Mouse (Mus musculus): Measurements from ENCODE around the gene Ezr. TPM values are rescaled to one million over a fixed set of nuclear protein-coding genes. Genes with fewer than 3 reads are reported as not detected.
"Not testable (repeated sequence)": the region's sequence is repeated elsewhere in the genome, so short reads cannot be mapped to it uniquely, and the experiment has no call there.

Ezr gene
- polyA plus RNA-seq, 1 experiment, result 148 TPM

DNA sequence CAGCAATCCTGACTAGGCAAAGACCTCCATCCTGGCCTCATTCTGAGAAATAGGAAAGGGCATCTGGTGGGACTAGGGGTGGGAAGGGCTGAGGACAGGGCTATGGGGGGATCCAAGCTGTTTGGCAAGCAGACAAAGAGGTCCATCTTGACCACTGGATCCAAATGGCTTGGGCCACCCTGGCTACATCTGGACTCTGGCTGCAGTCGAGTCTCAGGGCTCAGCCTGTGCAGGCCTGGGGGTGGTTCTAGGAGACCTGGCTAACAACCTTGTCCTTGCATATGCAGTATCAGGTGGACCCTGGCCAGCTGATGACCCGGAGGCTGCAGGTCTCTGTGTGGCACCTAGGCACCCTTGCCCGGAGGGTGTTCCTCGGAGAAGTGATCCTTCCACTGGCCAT is 49.9 kb downstream of the Ezr start:
- 95% methylated on average over 4 of the region's 4 CpGs for WGBS
- no peak for DNase-seq (ENCODE audit: low read depth, low spot score)

DNA sequence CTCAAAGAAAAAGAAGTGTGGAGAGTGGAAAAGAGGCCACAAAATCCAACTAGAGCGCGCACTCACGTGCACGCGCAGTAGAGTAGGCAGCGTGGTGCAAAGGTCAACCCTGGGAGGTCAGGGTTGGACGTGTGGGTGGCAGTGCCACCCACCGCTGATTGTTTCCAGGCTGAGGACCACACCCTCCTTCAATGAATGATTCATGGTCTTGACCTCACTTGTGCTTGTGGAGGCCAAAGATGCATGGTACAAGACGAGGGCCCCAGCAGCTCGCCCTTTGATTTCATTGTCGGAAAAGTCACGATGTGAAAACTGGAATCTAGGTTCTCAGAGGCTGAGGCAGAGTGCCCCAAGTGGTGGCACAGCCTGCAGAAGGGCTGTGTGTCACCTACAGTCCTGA is 51.0 kb downstream of the Ezr start:
- peak; percentile 40 for DNase-seq (ENCODE audit: low read depth, low spot score)

DNA sequence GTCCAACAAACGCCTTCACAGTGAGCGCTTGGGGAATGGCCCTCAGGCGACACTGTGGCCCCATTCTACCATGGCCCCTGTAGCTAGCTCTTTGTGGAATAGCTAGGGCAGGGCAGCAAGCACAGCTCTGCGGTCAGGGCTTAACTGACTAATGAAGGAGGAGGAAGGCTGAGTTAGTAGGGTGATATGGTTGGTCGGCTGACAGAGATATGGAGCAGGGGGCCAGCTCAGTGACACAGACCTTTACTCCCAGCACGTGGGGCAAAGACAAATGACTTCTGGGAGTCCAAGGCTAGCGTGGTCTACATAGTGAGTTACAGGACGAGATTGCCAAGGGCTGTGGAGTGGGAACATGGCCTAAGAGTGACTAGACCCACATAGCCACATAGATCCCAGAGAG is 51.5 kb downstream of the Ezr start:
- 88% methylated on average over 8 of the region's 8 CpGs for WGBS
- no peak for DNase-seq (ENCODE audit: low read depth, low spot score)

More for the DNA sequence above, 51.0 kb downstream of the Ezr start:
- WGBS, result 54% methylated on average over 12 of the region's 12 CpGs

DNA sequence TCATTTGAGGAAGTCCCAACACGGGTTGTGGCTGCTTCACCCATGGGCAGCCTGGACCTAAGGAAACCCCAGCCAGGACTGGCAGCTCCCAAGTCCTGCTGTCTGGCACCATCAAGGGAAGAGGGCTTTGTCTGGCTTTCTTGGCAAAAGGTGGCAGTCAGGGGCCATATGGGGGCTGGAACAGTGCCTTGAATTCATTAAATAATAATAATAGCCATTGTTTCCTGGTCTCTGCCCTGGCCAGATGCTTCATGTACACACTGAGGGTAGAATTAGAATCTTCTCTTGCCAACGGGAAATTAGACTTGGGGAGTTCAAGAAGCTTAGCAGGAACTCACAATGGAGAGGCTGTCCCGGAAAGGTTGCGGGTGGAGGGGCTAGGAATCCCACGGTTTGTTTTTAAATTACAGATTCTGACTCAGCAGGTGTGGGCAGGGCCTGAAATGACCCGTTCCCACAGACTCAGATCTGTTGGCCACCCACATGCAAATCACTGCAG is 53.3 kb downstream of the Ezr start:
- 15% methylated on average over 6 of the region's 6 CpGs for WGBS
- no peak for DNase-seq (ENCODE audit: low read depth, low spot score)

DNA sequence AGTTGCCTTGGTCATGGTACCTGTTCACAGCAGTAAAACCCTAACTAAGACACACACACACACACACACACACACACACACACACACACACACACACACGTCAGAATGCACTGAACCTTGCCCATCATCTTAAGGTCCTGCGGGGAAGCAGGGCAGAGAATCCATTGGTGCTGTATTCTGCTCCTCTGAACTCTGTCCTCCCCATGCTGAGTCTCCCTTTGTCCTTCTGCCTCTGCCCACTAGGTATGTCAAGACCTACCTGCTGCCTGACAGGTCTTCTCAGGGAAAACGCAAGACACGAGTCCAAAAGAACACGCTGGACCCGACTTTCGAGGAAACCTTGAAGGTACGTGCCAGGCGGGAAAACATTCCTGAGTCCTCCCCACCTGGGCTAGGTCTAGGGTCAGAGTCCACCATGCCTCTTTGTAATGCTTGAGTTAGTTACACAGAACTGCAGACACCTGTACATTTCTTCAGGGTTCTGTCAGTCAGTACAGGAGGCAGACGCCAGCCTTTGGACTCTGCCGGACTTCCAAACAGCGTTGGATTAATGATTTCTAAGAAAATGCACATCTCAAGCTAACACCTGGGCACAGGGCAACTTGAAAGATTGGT is 54.5 kb downstream of the Ezr start:
- 36% methylated on average over 12 of the region's 12 CpGs for WGBS
- peak; percentile 54 for DNase-seq (ENCODE audit: low read depth, low spot score)

DNA sequence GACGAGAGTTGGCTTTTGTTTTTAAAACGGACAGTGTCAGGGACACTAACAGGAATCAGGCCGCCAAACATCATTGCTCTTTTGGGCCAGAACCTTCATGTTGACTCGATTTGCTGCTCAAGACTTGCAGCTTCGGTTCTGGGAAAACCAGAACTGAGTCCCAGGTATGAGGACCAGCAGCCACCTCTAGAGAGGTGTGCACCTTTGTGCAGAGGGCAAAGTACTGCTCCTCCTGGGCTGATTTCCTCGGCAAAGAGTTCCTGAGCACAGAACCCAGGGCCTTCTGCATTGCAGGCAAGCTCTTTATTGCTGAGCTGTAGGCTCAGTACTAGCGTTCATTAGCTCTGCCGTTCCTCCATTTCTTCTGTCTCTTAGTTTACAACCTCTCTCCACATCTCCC is 68.6 kb downstream of the Ezr start:
- WGBS, result 62% methylated on average over 8 of the region's 8 CpGs
- DNase-seq (ENCODE audit: low read depth, low spot score), result not testable (repeated sequence)

DNA sequence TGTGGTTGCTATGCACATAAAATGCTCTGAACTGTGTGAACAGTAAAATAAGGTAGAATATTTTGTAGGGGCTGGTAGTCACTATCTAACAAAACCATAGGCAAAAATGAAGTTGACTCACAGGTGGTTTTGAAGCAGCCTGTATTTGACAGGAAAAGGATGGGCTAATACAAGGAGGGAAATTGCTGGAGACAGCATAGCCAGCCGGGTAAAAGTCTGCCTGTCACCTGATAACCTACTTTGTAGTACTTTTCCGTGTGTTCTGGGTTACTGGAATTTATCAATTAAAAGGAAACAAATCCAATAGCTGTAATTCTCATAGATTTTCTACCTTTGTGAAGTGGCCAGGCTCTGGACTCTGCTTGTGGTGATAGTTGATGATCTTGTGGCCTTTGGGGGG is 69.1 kb downstream of the Ezr start:
- 66% methylated on average over 2 of the region's 2 CpGs for WGBS
- not testable (repeated sequence) for DNase-seq (ENCODE audit: low read depth, low spot score)

DNA sequence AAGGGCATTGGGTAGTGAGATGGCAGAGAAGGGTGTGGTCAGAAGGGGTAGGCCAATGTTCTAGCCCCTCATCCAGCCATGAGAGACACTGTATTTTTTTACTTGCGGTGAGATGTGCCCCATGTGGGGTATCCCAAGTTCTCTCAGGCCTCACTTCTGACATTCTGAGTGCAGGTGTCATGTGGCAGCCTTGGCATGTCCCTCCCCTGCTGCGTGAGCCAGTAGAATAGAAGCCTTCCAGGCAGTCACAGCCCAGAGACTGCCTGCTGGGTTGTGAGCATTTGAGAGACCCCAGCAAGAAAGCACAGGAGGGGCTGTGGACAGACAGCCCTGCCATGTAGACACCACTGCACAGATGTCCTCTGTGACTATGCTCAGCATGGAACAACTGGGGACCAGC is 74.4 kb downstream of the Ezr start:
- not testable (repeated sequence) for DNase-seq (ENCODE audit: low read depth, low spot score)
- WGBS, result 90% methylated on average over 2 of the region's 2 CpGs

DNA sequence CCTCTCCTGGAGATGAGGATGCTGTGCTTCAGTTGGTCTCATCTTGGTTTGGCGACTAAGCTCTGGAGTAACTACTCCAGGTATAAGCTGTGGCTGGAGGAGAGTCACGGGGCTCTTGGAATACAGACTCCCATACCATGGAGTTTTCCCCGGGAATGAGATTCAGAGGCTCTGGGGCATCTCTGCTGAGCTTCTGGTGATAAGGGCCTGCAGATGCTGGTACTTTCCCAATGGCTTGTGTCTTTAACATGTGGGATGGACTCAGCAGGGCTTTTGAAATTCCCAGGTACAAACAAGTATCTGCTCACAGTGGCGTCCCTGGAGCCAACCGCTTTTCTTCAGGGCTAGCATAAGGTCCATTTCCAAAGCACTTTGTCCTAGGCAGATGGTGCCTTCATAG is 75.2 kb downstream of the Ezr start:
- WGBS, result 86% methylated on average over 5 of the region's 5 CpGs
- DNase-seq (ENCODE audit: low read depth, low spot score), result not testable (repeated sequence)

DNA sequence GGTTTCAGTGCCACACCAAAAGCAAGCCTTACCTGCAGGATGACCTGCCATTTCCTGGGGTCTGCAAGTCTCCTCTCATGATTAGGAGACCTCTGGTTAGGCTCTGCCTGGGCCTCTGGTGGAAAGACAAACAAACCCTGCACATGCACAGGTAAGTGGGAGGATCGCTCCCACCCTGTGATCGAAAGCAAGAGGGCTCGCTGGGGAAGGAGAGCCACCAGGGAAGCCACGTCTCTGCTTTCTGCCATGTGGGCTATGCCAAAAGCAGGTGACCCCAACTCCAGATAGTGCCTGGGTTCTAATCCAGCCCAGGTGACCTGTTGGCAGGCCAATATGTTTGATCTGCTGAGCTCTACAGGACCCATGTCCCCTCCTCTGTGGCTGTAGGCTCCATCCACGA is 76.1 kb downstream of the Ezr start:
- not testable (repeated sequence) for DNase-seq (ENCODE audit: low read depth, low spot score)
- WGBS, result 88% methylated on average over 5 of the region's 5 CpGs

DNA sequence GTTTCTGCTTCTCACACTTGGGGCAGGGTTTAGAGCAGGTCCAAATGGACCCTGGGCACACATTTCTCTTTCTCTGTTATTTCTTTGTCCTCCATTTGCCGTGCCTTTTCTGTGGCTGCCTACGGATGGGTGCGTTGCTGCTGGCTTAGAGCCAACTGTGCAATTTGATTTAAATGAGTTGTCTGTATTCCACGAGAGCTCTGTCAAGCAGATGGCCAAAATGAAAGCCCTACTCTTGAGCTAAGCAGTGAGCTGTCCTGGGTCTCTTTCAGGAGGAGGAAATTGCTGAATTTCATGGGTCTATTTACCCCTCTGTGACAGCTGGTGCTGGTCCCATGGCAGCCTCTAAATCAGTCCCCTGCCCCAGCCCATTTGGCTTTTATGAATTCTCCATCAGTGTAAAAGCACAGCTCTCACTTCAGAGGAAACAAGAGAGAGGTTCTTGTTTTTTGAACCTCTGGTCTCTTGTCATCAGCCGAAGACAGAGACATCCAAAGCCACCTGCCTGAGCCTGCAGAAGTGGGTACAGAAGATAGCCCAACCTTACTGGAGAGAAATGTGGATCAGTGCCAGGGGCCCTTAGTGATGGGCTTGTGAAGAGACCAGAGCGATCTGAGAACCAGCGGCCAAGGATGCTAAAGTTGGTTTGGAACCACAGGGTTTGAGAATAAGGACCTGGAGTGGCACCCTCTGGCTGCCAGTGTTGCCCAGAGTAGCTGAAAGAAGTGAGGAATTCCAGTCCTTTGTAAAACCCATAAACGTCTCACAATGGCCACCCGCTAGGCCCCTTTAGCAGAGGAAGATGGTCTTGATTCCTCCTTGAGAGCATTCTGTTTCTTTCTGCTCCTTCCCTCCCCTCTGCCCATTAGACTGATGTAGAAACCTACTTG is 79.0 kb downstream of the Ezr start:
- 53% methylated on average over 9 of the region's 9 CpGs for WGBS
- DNase-seq (ENCODE audit: low read depth, low spot score), result not testable (repeated sequence)

DNA sequence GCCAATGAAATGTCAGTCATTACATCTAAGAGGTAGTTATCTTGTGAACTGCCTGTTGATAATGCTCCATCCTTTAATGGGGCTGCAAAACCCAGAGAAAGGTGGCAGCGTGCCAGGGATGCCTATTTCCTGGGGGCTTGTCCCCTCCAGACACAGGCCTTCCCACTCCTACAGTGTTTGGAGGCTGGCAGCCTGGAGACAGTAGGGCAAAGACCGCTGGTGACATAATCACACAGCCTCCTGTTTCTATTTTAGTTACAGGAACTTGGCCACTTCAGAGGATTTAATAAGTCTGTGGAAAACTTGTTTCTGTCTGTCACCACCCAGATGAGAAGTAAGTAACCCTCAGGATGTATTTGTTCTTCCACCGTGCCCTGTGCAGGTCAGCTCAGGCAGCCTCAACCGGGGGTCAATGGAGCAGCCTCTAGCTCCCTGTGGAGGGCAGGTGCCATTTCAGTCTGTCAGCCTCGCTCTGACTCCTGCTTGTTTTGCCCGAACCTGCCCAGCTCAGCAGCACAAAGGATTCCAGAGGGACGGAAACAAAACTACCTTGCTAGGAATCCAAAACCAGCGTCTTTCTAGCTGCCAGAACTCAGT is 79.9 kb downstream of the Ezr start:
- DNase-seq (ENCODE audit: low read depth, low spot score), result not testable (repeated sequence)
- 25% methylated on average over 2 of the region's 8 CpGs for WGBS

DNA sequence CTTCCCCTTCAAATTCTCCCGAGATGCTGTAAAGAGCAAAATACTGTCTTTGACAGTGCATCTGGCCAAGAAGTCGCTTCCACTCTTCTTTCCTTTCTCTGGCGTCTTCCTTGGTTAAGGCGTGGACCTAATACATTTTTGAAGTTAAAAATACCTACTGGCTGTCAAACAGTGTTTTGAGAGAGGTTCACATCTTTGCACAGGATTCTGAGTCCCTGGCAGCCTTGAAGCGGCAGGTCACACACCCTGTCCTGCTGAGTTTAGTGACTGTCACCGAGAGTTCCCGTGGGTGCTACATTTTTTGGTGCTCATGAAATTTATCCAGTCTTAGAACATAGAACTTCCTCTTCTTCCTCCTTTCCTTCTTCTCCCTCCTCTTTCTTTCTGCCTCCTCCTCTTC is 82.5 kb downstream of the Ezr start:
- 68% methylated on average over 4 of the region's 7 CpGs for WGBS
- not testable (repeated sequence) for DNase-seq (ENCODE audit: low read depth, low spot score)

DNA sequence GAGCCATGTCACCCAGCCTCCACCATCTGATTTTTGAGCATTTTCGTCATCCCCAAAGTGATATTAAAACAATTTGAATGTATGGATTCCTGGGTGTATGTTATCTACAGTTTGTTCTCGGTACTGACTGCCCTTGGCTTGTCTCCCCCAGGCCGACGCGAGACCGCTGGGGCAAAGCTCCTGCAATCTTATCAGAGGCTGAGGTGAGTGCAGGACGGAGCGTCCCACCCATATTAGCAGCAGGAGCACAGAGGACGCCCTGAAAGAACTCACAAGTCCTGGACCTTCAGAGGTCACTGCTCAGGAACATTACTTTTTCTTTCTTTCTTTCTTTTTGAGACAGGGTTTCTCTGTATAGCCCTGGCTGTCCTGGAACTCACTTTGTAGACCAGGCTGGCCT is 83.1 kb downstream of the Ezr start:
- not testable (repeated sequence) for DNase-seq (ENCODE audit: low read depth, low spot score)
- 88% methylated on average over 9 of the region's 9 CpGs for WGBS

DNA sequence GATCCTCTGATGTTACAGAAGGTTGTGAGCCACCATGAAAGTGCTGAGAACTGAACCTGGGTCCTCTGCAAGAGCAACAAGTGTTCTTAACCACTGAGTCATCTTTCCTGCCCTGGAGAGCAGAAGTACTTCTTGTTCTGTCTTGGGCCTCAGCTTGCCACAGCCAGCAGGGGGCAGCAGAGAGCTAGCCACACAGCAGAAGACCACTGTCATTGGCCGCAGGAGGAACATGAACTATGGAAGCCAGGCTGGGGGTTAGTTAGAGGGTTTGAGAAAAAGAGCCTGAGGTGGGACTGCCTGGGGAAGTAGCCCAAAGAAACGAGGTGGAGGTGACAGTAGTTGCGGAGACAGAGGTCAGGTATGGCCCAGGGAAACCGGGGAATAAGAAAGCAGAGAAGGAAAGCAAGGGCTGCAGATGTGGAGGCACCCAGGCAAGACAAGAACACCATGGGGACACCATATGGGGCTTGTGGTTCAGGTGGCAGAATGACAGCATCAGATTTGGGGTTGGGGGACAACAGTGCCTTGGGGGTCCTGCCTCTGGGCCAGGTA is 85.3 kb downstream of the Ezr start:
- not testable (repeated sequence) for DNase-seq (ENCODE audit: low read depth, low spot score)
- WGBS, result 39% methylated on average over 4 of the region's 4 CpGs

DNA sequence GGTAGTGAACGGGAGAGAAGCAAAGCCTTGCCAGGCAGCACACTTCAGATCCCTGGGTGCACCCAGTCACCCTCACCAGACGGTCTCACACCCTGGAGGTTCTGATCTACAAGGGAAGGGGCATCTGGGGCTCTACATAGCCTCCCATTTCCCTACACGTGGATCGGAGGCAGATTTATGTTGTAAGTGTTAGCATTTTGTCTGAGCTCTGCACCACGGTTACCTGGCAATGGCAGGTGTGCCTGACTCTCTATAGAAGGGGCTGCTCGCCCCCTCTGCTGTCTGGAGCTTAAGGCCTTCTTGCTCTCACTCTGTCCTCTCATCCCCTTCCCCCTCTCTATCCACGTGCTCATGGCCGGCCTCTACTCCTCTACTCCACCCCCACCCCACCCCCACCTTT is 86.1 kb downstream of the Ezr start:
- WGBS, result 65% methylated on average over 8 of the region's 8 CpGs
- not testable (repeated sequence) for DNase-seq (ENCODE audit: low read depth, low spot score)

DNA sequence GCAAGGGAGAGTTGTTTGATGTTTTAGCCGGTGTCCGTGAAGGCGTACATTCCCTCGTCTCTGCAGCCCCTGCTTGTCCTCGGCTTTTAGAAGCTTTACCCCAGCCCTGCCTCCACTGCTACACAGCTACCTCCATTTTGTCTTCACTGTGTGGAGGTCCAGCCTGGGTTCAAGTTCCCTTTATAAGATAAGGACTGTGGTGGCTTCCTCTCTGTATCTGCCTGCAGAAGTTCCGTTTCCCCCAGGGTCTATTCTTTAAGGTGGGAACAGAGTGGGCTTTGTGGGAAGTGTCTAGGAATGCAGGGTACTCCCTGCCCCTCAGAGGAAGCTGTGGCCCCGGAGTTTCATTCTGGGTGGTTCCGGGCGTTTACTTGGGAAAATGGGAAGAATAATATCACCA is 86.9 kb downstream of the Ezr start:
- 70% methylated on average over 9 of the region's 9 CpGs for WGBS
- not testable (repeated sequence) for DNase-seq (ENCODE audit: low read depth, low spot score)

DNA sequence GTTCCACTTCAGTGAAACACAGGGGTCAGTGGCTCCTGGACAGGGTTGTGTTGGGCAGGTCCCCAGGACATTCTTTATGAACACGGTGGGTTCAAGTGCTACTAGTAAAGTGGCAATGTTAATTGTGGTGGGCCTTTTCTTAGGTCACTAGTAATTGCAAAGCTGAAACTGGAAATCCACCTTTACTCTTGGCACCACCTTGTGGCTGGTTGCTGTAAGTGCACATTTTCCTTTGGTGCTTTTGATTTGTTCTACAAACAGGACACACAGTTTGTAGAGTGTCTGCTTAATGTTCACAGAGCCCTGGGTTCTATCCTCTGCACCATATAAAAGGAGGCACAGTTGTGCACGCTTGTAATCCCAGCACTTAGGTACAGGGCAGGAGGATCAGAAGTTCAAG is 91.0 kb downstream of the Ezr start:
- 4% methylated on average over 2 of the region's 2 CpGs for WGBS

DNA sequence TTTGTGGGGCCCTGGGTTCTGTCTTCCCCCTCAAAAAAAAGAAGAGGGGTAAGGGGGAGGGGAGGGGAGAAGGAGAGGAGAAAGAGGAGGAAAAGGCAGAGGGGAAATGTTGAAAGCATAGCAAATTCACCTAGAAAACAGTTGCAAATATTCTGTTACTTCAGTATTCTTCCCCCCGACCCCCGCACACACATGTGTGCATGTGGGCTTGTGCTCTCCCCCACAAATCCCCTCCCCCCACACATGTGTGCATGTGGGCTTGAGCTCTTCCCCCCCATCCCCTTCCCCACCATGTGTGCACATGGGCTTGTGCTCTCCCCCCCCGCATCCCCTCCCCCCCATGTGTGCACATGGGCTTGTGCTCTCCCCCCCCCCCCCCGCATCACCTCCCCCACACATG is 93.2 kb downstream of the Ezr start:
- not testable (repeated sequence) for DNase-seq (ENCODE audit: low read depth, low spot score)
- 90% methylated on average over 3 of the region's 4 CpGs for WGBS

More for the DNA sequence above, 91.0 kb downstream of the Ezr start:
- DNase-seq (ENCODE audit: low read depth, low spot score), result not testable (repeated sequence)
